Mouse (Mus musculus): ENCODE measurements around the gene Nxn.

The Nxn gene

GRCm38 (mm10) chr11:76294078-76294477 lies 104.9 kb downstream of the Nxn start:
- DNase-seq: no peak

DNA sequence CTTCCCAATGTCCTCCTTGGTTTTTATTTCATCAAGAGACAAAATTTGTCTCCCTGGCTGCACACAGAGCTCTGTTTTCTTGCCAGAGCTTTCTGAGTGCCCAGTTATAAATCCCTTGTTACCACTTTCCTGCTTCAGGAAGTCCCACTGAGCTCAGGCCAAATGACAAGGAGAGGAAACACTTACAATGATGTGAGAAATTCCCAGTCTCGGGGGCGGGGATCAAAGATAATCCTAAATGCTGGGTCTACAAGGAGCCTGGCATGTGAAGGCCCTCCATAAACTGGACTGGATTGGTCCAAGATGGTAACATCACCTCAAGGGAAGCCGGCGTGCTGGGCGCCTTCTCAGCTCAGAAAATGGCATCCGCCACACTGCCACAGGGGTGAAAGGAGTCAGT lies 106.1 kb downstream of the Nxn start:
- DNase-seq: no peak

GRCm38 (mm10) chr11:76292398-76292797 lies 106.5 kb downstream of the Nxn start:
- DNase-seq: no peak

DNA sequence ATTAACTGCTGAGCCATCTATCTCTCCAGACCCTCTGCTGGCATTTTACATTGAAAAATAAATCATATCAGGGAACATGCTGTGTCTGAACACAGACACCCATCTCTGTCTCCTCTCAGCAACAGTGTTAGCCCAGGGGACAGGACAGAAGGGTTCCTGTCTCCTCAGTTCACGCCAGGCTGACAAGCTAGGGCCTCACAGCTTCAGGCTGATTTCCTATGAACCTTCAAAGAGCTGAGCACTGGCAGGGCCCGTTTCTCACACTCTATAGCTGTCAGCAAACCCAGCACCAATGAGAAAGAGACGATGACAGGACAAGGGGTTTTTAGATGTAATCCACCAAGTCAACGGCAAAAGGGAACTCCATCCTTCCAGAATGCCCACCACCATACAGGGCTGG lies 107.0 kb downstream of the Nxn start:
- DNase-seq: no peak

- no peak for DNase-seq
Observed at GRCm38 (mm10) chr11:76290367-76290766, 108.6 kb downstream of the Nxn start.

DNA sequence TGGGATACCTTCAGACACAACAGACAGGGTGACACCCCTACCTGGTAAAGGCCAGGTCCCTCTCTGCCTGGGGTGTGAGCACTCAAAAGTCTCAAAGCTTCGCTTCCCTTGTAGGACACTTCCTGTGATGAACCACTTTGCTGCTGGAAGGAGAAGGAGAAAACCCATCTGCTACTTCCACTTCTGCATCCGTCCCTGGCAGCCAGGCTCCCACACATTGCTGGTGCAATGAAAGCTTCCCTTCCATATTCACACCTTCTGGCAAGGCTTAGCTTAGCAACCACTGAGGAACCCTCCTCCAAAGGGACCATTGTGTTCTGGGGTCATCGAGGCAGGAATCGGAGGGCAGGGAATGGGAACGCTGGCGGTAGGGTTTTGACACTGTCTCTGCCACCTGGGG lies 110.3 kb downstream of the Nxn start:
- no peak for DNase-seq

DNA sequence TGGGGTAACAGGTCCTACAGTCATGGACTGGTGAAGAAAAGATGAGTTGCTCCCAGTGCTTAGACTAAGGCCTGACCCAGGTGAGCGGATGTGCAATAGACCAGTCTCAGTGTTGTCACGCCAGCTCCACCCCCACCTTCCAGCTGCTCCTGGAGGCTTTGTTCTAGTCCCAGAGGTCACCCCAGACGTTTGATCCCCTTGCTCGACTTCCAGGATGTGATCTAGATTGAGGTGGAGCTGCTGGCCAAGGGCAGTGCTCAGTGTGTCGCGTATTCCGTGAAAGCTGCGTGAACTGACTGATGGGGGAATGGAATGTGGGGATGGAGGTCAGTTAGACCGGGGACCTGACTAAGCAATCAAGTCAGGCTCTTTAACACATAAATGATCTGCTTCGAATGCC lies 111.6 kb downstream of the Nxn start:
- DNase-seq: no peak

- DNase-seq: no peak
Observed at GRCm38 (mm10) chr11:76286534-76287126, 112.3 kb downstream of the Nxn start.

GRCm38 (mm10) chr11:76285431-76286075 lies 113.4 kb downstream of the Nxn start:
- DNase-seq: no peak

DNA sequence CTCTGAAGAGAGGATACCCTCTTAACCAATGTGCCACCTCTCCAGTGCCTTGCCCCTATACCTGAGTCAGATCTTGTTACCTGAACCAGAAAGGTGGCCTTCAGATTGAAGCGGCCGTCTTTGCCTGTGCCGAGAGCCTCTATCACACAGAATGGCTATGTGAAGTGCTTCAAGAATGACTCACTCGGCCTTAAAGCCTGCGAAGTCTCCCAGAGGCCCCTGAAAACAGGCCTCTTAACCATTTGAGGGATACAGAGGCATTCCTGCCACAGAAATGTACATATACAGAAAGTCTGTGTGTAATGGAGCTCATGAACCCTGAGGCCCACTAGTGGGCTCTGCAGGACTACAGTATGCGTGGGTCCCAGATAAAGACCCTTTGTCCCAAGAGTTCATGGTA lies 115.1 kb downstream of the Nxn start:
- no peak for DNase-seq

GRCm38 (mm10) chr11:76279971-76280370 lies 119.0 kb downstream of the Nxn start:
- DNase-seq: no peak

DNA sequence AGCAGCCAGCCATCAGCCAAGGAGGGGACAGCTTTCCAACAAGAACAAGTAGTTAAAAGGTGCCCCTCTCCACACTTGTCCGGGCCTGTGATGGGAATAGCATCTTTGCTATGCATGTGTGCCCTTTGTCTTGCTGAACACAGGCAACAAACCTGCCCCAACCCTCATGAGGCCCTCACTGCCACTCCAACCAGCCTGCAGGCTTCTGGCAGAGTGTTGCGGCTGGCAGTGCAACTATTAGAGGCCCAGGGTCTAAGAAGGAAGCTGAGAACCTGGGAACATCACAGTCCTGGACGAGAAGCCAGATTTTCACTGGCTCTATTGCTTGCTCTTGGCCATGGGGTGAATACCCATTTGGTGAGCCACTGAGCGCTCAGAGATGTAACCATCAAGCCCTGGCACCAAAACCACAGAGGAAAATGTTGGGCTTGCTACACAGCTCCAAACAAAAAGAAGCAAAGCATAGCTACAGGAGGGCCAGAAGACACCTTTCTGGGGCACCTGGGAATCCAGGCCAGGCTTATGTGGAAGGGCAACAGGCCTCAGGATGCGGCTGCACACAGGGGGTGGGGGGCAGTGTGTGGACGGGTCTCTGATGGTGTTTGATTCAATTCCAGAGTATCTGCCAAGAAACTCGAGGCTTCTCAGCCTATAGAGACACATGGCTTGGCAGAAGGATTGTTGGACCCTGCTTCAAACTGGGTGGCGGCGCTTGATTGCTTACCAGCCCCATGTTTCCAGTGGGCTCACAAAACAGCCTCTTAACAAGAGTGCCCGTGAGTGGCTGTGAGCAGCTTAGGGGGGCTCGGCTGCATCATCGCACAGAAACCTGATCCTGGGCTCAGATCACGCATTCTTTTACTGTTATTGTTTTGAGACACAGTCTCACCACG lies 119.7 kb downstream of the Nxn start:
- no peak for DNase-seq

DNA sequence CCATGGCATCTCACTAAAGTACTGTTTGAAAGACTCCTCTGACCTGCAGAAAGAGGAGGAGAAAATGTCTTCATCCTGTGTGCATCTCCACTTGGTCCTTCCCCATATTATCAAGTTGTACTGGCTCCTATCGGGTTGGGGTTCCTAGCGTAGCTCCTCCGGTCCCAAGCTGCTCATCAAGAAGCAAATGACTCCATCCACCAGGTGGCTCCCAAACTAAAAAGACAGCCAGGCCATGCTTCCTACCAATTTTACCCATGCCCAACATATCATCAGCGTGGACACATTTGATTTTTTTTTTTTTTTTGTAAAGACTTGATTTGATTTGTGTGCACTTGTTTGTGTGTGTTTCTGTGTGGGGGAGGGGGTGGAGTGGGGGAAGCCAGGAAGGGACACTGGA lies 126.5 kb downstream of the Nxn start:
- no peak for DNase-seq

GRCm38 (mm10) chr11:76268521-76269065 lies 130.3 kb downstream of the Nxn start:
- DNase-seq: no peak

GRCm38 (mm10) chr11:76268001-76268459 lies 130.9 kb downstream of the Nxn start:
- no peak for DNase-seq

DNA sequence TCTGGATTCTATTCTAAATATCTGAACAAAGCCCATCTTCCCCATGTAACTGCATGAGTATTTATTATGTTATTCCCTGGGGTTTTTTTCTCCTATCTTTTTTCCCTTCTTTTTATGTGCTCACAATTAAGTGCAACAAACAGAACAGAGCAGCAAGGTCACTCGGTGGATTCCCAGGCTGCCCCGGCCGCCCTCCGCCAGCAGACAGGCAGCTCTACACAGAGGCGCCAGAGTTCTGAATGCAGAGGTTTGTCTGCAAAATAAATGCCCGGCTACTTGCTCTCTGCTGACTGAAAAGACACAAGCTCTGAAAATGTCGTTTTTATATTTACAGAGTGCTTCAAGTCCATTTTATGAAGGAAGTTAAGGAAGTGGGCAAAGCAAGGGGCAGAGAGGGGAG lies 131.4 kb downstream of the Nxn start:
- no peak for DNase-seq

DNA sequence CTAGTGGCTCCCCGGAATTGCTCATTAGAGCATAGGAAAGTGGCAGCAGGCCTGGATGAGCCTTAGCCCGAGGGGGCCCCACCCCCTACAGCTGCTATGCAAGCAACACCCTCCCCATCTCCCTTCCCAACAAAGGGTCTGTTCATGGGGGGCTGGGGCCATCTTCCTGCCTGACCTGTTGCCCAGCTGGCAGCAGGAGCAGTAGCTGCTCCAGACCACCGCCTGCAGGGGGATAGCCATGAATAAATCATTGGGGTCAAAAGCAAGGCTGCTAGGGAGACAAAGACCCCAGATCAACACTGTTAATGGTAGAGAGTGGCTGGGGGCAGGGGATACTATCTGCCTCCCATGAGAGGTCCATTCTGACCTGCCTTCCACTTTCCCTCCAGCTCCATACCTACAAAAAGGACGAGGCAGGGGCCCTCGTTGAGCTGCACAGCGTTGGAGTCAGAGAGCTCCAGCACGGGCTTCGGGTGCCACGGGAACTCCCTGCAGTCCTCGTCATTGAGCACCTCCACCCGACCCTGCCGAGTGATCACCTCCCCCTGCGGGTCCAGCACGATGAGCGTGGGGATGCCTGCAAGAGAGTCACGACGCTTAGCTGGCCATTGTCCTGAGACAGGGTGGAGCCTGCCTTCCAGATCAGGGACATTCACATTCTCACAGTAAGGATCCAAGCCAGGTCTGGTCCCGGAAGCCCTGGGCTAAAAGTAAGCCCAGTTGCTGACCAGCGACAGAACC lies 136.2 kb downstream of the Nxn start:
- no peak for DNase-seq

DNA sequence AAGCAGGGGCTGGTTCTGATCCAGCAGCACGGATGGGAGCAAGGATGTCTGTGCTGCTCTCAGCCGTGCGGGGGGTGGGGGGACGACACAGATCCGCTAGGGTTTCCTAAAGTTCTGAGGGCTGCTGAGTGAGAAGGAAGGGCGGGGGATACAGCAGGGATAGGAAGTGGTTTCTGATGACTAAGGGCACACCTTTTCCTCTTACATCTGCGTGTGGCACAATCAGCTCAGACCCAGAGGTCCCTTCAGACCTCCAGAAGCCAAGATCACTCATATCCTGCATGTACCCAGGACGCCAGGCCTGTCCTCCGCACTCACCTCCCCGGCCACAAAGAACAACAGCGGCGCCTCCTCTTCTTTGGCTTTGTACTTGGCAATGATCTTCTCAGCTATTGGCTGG lies 137.7 kb downstream of the Nxn start:
- DNase-seq: no peak

- no peak for DNase-seq
Observed at GRCm38 (mm10) chr11:76260208-76261050, 138.5 kb downstream of the Nxn start.

DNA sequence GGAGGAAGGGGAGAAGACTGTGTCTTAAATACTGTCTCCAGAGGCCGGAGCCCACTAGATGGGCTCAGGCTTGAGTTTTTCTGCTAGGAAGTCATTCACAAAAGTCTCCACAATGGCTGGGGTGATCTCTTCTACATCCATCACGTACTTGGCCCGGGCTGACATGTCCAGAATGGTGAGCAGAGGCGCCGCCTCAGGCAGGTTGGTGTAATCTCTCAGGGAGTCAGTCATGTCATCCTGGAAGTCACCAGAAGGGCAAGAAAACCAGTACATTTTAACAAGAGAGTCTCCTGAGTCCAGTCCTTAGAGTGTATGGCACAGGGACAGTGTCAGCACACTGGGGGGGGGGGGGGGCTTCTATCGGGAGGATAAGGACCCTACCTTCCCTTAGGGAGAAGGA lies 140.4 kb downstream of the Nxn start:
- no peak for DNase-seq

GRCm38 (mm10) chr11:76257386-76257785 lies 141.6 kb downstream of the Nxn start:
- no peak for DNase-seq

DNA sequence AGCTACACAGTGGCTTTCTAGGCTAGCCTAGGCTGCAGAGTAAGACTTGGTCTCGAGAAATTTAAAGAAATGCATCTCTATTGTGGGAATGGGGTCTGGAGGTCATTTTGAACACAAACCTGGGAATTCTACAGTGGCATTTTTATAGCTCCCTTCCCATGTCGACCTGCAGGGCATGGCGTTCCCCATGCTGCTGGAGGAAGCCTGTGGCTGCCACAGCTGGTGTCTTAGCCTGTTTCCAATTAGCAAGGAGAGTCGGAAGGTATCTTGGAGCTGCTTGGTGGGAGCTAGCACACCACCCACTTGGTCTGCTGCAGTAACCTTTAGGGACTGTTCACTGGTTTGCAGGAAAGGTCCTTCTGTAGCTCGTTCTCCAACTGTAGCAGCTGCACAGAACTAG lies 142.8 kb downstream of the Nxn start:
- no peak for DNase-seq
